Mouse (Mus musculus): ENCODE measurements at regions not wholly inside any gene's neighbourhood (a gene's known extent, or its start where the extent isn't known, plus 50 kb on each side); places are given as distances from the start of the nearest gene placed in this dataset.

DNA sequence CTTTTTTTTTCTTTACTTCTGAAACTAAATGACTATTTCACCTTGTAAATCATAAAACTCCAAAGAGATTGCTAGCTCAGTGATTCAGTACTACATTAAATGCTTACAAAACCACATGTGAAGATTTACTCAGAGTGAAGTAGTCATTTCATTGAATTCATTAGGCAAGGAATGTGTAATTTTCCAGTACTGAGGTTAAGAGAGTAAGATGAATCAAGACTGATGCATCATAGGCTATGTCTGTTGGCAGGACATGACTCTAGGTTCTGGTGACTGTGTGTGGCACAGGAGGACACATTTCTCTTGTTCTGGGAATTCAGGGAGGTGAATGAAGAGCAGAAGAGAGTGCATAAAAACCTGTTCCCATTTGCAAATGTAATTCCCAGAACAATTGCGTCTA is 741.7 kb downstream of the Slitrk6 start:
- no peak for DNase-seq (ENCODE audit: low spot score in 2 of 2)

DNA sequence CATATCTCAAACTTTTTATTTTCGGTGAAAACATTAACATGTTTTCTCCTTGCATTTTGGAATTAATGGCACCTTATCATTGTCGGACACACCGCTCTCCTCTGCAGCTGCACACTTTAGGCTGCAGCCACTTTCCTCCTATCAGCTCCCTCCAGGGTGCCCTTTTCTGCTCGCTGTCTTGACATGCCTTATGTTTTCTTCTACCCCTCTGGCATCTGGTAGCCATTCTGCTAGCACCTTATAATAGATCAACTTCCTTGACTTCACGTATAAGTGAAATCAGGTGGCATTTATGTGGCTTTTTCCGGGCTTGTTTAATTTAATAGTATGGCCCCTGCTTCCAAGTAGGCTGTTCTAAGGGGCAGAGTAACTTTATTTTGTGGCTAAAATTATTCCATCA is 747.8 kb downstream of the Slitrk6 start:
- DNase-seq (ENCODE audit: low spot score in 2 of 2): no peak

DNA sequence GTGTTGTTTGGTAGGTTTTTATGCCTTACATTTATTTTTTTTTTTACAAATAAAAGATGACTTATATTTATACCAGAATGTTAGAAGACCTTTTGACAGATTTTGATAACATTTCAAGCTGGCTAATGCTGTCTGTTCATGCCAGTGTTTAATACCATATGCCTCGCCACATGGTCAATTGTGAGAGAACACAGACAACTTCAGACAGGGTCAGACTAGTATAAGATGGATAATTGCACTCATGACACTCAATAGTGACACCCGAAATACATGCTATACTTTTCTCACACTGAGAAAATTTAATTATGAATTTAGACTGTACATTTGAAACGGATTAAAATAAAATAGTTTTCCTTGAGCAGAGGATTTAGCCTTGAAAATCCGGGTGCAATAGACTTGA is 769.9 kb downstream of the Slitrk6 start:
- no peak for DNase-seq (ENCODE audit: low spot score in 2 of 2)

DNA sequence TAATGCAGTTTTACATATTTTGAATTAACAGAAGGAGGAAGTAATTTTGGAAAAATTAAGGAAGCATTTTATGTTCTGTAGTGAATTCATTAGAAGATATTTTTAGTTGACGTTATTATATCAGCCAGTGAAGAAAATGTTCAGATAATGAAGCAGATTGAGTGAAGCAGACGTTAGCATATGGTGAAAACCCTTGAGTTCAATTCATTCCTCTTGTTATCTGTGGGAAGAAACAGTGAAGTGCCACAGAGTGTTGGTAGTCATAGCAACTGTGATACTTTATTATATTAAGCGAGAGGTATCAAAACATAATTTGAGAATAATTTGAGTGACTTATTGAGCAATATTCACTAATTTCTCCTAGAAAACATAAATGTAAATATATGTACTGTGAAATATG is 796.9 kb downstream of the Slitrk6 start:
- DNase-seq (ENCODE audit: low spot score in 2 of 2): no peak

DNA sequence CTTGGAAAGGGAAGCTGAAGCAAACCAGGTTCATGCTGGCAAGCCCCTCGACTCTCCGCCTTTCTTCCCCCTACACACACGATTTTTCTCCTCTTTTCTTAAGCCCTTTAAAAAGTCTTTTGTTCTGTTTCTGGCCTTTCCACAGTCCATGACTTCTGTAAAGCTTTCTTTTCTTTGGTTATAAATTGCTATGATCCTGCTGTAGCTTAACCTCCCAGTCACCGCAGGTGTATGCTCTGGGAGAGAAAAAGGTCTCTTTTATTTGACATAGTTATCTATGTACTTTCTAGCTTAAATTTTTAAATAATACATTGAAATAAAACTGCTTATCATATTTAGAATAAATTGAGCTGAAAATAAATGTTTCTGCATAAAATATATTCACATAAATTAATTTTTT is 813.0 kb downstream of the Slitrk6 start:
- DNase-seq (ENCODE audit: low spot score in 2 of 2): no peak

DNA sequence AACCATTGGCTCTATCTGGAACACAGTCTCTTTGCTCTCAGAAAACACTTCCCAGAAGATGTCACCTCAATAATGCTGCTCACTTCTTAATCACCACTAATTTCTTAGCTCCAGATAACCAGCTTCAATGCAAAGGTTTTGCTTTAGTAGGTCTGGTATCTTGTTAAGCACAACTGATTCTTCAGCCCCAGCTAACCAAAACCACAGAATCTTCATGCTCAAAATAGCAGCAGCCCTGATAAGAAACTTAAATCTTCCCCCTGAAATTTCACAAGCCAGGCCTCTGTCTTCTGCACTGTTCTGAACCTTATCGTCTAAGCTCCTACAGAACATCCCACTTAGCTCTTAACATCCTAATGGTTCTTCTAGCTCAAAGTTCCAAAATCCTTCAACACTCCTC is 813.8 kb downstream of the Slitrk6 start:
- DNase-seq (ENCODE audit: low spot score in 2 of 2): no peak

DNA sequence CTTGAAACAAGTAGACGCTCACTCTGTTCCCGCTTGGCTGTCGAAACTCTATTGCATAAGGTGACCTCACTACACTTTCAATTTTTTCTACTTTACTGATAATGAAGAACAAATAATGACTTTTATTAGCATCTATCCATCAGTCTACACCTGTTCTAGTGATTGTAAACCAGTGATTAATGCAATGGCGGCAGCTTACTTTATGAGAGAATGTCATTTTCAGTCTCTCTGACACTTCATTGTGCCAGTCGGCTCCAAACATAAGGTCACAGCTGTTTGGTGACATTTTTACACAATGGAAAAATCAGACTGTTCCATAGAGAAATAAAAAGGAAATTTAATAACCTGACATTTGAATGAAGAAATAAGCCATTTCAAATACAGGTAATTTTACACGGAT is 817.5 kb downstream of the Slitrk6 start:
- DNase-seq (ENCODE audit: low spot score in 2 of 2): no peak

DNA sequence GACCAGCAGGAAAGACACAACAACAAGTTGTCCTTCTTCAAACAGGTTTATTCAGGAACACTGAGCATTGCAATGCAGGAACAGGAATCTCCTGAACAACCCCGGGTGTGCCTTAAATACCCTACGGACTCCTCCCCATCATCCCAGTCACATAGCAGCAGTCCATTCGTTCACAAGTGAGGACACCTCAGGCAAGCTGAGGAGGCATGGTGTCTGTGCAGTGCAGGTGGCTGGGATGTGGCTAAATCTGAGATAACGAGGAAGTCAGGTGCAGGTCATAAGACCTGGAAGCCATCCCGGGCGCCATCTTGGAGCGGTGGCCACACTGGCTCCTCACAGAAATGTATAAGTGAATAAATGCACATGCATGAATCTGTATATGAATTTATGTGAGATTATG is 826.0 kb downstream of the Slitrk6 start:
- no peak for DNase-seq (ENCODE audit: low spot score in 2 of 2)

DNA sequence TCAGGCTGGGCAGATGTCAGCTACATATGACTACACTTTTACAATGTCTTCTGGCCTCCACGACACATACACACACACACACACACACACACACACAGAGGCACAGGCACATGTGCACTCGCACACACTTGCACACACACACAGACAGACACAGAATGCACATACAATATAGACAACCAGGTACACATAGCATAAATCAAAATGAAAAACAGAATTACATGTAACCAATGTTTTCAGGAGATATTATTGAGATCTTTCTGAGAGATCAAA is 863.1 kb downstream of the Slitrk6 start:
- no peak for DNase-seq (ENCODE audit: low spot score in 2 of 2)

DNA sequence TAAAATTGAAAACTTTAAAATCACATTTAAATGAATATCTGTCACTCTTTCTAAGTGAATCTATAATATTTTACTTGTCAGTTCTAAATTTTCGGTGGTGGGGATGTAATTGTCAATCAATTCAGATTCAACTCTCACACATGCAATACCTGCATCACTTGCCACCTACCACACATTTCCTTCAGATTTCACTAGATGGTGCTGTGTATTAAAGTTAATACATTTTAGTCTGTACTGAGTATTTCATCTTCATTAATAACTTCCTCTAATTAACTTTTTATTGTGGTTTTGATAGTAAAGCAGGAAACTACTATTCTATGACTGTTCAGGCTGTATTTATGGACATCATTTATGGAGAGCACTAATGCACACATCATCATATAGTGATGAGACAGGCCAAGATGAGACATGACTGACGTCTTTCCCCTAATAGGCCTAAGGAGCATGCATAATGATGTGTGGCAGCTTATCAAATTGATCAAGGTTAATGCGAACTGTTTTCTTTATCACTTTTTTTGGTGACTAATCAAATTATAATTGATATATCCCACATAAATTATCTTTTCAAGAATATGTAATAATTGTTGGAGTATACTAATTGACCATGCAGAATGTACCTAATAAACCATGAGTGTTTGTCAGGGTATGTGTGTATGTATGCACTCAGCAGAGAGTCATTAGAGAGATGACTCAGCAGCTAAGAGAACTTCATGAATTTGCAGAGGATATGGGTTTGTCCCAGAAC is 863.6 kb downstream of the Slitrk6 start:
- DNase-seq (ENCODE audit: low spot score in 2 of 2): no peak

DNA sequence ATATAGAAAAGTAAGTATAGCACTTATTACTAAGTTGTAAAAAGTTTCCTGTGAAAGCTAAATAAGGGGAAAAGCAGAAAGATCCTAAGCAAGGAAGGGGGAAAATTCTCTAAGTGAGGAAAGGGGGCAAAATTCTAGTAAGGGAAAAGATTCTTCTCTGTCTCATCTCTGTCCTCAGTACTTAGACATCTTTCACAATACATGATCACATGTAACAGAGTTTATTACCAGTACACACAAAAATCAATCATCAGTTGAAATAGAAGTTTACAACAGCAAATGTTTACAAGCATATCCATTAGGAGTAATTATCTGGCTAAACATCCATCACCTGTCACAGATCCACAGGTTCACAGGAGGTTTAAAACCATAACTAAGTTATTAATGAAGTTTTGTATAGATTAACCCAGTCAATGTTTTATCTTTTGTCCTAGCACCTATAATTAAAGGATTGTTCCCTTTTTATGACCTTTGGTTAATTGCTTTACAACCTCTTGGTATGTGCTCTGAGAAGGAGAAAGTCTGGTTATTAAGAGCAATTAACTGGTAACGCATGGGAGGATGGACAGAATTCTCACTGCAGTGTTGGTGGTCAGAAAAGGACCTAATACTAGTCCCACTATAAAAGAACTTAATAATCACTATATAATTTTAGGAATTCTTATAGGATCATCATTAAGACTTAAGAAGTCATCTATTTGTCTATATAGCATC is 877.8 kb downstream of the Slitrk6 start:
- DNase-seq (ENCODE audit: low spot score in 2 of 2): no peak

DNA sequence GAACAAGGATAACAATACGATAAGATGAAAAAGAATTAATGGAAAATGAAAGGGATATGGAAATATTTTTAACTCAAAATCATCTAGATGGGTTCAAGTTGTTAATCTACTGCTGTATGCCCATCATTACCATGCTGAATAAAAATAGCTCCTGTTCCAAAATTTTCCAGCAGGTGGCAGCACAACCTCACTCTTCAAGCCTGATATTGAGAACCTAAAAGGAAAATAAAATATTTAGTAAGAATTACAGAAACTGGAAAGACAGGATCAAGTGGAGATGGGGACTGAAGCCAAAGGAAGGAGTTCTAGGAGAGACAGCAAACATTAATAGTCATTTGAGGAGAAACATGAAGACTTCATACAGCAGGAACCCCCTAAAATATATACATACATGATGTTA is 880.7 kb downstream of the Slitrk6 start:
- peak; percentile 61 to 71 for DNase-seq (ENCODE audit: low spot score in 2 of 2)

DNA sequence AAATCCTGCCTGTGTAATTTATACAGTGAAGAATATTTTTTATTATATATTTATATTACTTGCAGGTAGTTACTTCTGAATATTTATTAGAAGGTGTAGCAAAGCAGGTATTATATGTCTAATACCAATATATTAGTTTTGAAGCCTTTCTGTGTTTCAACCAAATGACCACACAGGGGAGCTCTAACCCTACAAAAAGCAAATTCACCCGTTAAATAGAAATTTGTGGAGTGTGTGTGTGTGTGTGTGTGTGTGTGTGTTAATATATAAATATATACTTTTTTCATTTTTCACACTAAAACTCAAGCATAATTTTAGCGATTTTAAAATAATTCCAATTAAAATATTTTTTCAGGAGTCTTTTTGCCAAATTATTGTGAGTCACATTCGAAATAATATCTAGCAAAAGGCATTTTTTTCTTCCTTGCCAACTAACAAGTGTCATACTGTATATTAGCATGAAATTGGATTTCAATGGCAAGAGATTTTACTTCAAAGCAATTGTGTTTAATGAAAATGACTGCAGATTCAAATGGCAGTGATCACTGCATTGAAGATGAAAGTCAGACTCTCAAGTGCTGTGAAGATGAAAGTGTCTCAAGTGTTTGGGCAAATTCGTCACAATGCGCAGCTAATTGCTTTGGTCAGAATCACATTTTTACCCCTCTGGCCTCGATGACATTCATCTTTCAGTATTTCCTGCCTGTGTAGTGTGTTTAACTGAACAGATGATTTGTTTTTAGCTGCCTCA is 914.4 kb downstream of the Slitrk6 start:
- DNase-seq (ENCODE audit: low spot score in 2 of 2): peak; percentile 8 to 17

DNA sequence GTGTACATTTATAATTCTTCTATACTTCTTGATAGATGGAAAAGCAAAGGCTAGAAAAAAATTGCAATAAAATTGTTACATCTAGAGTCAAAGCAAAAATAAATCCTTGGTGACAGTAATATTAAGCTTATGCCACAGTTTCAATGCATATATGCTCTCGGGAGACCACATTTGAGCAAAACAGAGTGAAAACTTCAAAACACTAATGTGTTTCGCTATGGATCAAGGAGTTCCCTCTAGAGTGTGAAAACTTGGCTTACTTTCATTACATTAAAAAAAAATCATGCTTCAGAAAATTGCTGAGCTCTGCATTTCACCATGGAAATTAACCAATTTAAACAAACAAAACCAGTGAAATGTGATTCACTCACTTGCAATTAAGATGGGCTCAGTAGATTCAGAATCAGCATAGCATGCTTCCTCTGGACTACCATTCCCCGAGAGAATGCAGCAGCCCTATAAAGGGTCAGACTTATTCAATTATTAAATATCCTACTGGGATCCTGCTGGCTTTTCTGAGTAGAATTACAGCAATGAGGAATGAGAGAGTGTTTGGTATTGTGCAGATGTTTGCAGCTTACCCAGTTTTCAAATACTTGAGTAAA is 888.7 kb upstream of the Slitrk1 start:
- no peak for DNase-seq (ENCODE audit: low spot score in 2 of 2)

DNA sequence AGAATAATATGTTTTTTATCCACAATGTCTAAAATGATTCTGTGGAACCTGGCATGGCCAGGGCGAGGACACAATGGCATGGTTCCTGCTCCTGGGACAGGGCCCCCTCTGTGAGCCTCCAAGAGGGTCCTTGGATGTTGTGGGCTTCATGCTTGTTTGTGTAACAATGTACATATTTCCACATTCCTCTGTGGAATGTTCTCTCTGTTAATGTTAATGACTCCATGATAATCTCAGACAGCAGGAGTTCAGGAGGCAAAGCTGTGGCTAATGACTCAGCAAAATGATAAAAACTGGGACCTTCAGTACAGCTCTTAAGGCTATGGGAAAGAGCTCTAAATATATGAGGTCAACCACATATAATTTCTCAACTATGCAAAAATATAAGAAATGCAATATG is 858.3 kb upstream of the Slitrk1 start:
- DNase-seq (ENCODE audit: low spot score in 2 of 2): no peak

DNA sequence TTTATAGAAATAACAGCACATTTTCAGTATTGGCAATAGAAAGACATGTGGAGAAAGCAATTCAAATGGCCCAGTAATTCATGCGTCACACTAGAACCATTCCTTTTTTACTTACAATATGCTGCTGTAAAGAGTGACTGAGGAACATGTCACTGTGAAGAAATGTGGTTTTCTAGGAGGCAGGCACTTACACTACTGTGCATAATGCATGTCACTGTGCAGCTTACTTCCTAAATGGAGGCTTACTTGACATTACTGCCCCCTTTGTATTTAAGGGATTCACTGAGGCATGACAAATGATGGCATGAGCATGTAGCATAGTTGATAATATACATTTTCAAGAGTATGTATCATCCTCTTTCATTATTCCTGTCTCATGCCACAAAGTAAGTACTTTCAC is 846.9 kb upstream of the Slitrk1 start:
- no peak for DNase-seq (ENCODE audit: low spot score in 2 of 2)

Small RNA genes lying in the stretch of these regions (microRNA-seq; reads per million reads assigned to microRNA genes)
- gene Gm24369: 0 reads per million in 2 experiments

Measured in layer of hippocampus, postnatal 10 days (tissue).